Mouse (Mus musculus) stomach, embryonic 15.5 days (tissue): ENCODE data around the gene Alk. TPM values are rescaled to one million over a fixed set of nuclear protein-coding genes. Genes with fewer than 3 reads are reported as not detected.

Source experiments
- ATAC-seq: fragments of 200-750 bp; cut with Nextera tagmentation; 2 replicates; pipeline ENCODE4 v1.8.0; 2017; ENCODE audit warnings: low read depth, moderate number of reproducible peaks, moderate TSS enrichment; ENCODE audit not compliant: insufficient read depth, low FRiP score
- H3K27ac ChIP-seq: fragments of 300-500 bp; sonication (generic); 2 replicates; pipeline ENCODE4 v1.5.1; 2015; ENCODE audit warnings: mild to moderate bottlenecking, inconsistent platforms
- H3K27me3 ChIP-seq: fragments of 300-500 bp; sonication (generic); replicated peaks from 2 replicates; pipeline ENCODE4 v1.6.1; 2015; ENCODE audit warnings: inconsistent platforms
- H3K36me3 ChIP-seq: fragments of 300-500 bp; sonication (generic); 2 replicates; pipeline ENCODE4 v1.6.1; 2015; ENCODE audit warnings: inconsistent platforms
- H3K4me1 ChIP-seq: fragments of 300-500 bp; sonication (generic); 2 replicates; pipeline ENCODE4 v1.6.1; 2015; ENCODE audit warnings: inconsistent platforms
- H3K4me2 ChIP-seq: fragments of 300-500 bp; sonication (generic); 2 replicates; pipeline ENCODE4 v1.6.1; 2015; ENCODE audit warnings: mild to moderate bottlenecking, inconsistent platforms
- H3K4me3 ChIP-seq: fragments of 300-500 bp; sonication (generic); replicated peaks from 2 replicates; pipeline ENCODE4 v1.5.1; 2015; ENCODE audit warnings: inconsistent platforms
- H3K9ac ChIP-seq: fragments of 300-500 bp; sonication (generic); 2 replicates; pipeline ENCODE4 v1.6.1; 2015; ENCODE audit warnings: inconsistent platforms
- H3K9me3 ChIP-seq: fragments of 300-500 bp; sonication (generic); 2 replicates; pipeline ENCODE4 v1.6.1; 2016; ENCODE audit warnings: inconsistent platforms
- WGBS: fragments of 180-500 bp; shearing (Covaris S2); methylation state at CpG from one replicate; pipeline ENCODE4 v1.1.7; 2015; 5-methylcytosine and 5-hydroxymethylcytosine counted together
- polyA plus RNA-seq: library from polyadenylated mRNA; unstranded; fragments of >200 nt; fragmentation: Nextera tagmentation; extraction: Ambion mirVana; gene quantifications from 2 replicates; pipeline ENCODE4 v1.2.1, GENCODE M21; 2015

Gene Alk
- polyA plus RNA-seq, 1 experiment from 2014 or later = 1.7 TPM

DNA sequence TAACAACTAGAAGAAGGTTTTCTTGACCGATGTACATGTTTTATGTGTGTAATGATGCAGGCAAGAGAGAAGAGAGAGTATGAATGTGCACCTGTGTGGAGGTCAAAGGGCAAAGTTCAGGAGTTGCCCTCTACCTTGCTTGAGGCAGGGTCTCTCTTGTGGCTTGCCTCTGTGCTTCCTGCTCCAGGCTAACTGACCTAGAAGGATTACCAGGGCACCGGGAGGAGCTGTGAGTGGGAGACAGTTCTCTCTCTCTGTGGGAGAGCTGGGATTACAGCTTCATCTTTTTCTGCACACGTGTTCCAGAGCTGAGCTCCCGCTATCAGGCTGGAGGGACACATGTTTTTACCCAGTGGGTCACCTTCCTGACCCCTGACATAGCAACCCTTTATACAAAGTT, 127.5 kb downstream of the Alk start:
- ATAC-seq = no peak
- Histone ChIP-seq H3K27ac (no peak overlapping the region), H3K9ac (no peak overlapping the region), H3K27me3 (no peaks in the 10 kb centered on the region), H3K4me2 (no peak overlapping the region), H3K4me1 (no peaks in the 10 kb centered on the region), H3K36me3 (no peaks in the 10 kb centered on the region), H3K4me3 (no peak overlapping the region), H3K9me3 (no peaks in the 10 kb centered on the region)
- 48% methylated on average over 4 of the region's 4 CpGs for WGBS

DNA sequence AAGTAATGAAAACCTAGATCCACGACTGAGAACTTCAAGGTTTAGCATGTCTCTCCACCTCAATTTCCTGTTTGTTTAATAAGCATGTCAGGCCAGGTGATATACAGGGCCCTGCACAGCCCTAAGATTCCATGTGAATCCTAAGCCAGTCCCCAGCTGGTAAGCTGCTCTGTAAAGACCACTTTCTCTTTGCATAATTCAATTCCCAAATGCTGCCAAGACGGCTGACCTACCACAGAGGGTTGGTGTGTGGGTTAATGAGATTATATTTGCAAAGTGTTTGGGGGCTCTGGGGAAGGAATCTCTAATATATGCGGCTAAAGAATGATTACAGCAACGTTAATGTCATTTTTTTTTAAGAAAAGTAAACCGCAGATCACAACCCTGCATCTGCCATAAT, 130.3 kb downstream of the Alk start:
- no peak overlapping the region for H3K4me3 ChIP-seq

DNA sequence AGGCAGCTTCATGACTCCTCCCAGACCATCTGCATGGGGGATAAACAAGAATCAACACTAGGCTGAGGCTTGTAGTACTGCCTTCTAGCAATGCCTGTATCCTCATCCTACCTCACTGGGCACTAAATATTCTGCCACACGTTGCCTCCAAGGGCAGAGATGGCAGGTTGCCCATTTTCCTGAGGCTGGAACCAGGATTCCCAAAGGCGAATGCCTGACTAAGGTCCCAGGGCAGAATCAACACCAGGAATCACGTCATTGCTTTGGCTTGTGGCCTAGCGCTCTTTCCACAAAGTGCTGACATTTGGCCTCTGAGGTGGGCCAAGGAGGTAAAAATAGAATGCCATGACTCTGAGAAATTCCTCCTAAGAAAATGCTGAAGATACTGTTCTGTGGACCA, 155.9 kb downstream of the Alk start:
- H3K4me2 ChIP-seq = no peak overlapping the region
- 78% methylated on average over 4 of the region's 4 CpGs for WGBS

More for the DNA sequence above, 130.3 kb downstream of the Alk start:
- Histone ChIP-seq H3K27me3 (no peaks in the 10 kb centered on the region), H3K9ac (no peak overlapping the region), H3K27ac (no peak overlapping the region), H3K4me1 (no peaks in the 10 kb centered on the region), H3K9me3 (no peaks in the 10 kb centered on the region), H3K4me2 (no peak overlapping the region), H3K36me3 (no peaks in the 10 kb centered on the region)
- no peak for ATAC-seq
- 58% methylated on average over 5 of the region's 5 CpGs for WGBS

DNA sequence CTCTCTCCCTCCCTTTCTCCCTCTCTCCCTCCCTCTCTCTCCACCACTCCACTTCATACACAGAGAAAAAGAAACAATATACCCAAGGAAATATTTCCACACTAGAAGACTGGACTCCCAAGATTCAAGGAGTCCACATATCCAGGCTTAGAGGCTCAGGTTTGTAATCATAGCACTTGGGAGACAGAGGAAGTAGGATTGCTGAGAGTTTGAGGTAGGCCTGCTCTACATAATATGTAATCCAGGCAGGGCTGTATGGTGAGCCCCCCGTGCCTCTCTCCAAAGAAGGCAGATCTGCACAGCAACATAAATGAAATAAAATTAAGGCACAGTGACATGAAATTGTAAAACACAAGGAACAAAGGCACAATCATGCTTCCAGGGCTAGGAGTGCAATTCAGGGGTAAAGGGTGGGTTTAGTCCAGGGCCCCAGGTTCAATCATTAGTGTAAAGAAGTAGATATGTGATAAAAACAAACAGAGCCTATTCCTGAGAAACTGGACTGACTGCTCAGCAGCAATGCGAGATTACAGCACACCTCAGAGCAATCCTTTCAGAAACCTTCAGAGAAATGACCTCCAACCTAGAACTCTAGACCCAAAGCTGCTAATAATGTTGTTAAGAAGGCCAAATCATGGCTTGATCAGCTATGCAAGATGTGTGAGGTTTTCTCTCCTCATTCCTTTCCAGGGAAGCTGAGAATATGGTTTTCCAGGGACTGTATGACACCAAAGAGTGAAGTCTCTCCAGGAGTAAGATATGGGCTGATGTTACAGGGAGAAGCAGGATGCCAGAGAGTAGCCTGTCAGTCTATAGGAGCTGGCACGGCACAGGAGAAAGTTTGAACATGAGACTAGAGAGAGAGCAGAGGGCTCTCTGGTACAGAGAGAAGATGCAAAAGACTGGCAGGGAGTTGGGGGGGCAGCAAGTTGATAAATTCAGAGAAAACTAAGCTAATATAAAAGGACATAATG, 158.9 kb downstream of the Alk start:
- Histone ChIP-seq H3K27ac (peak overlapping the region; percentile 52; the same call in 1 of the 2 replicates), H3K27me3 (no peaks in the 10 kb centered on the region), H3K9me3 (no peaks in the 10 kb centered on the region), H3K36me3 (no peaks in the 10 kb centered on the region), H3K4me2 (no peak overlapping the region), H3K4me3 (no peak overlapping the region), H3K4me1 (no peaks in the 10 kb centered on the region), H3K9ac (no peak overlapping the region)
- 55% methylated on average over 3 of the region's 3 CpGs for WGBS
- ATAC-seq = peak; percentile 73

More for the DNA sequence above, 155.9 kb downstream of the Alk start:
- no peak overlapping the region for H3K9ac ChIP-seq
- H3K4me3 ChIP-seq = no peak overlapping the region
- no peaks in the 10 kb centered on the region for H3K27me3 ChIP-seq
- H3K4me1 ChIP-seq = no peaks in the 10 kb centered on the region
- no peaks in the 10 kb centered on the region for H3K9me3 ChIP-seq
- no peak for ATAC-seq
- H3K36me3 ChIP-seq = no peaks in the 10 kb centered on the region
- H3K27ac ChIP-seq = no peak overlapping the region

DNA sequence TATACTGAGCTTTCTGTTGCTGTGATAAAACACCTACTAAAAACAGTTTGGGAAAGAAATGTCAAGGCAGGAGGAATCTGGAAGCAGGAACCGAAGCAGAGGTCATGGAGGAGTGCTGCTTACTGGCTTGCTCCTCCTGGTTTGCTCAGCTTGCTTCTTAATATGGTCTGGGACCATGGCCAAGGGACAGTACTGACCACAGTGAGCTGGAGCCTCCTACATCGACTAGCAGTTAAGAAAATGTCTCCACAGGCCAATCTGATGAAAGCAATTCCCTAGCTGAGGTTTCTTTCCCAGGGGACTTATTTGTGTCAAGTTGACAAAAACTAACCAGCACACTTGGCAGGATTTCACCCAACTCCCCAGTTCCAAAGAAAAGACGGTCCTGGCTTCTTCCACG, 187.0 kb downstream of the Alk start:
- Histone ChIP-seq H3K9me3 (no peaks in the 10 kb centered on the region), H3K36me3 (no peaks in the 10 kb centered on the region), H3K4me1 (no peaks in the 10 kb centered on the region), H3K4me2 (no peak overlapping the region), H3K4me3 (no peak overlapping the region), H3K27me3 (no peaks in the 10 kb centered on the region), H3K9ac (no peak overlapping the region), H3K27ac (no peak overlapping the region)
- ATAC-seq = no peak
- 74% methylated on average over 4 of the region's 4 CpGs for WGBS

DNA sequence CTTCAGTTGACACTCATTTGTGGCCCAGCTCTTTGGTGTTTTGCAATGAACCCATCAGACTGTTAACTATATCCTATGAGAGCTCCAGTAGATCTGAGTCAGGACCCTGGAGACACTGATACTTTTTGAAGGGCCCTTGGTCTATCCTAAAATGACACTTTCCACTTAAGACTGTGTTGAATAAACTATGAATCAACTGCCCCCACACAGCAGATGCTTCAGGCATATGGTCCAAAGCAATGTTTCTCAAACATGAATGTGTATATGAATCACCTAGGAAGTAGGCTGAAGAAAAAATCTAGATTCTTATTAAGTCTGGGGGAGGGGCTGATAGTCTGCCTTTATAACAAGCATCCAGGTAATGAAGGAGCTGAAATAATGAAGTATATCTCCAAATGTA, 189.8 kb downstream of the Alk start:
- H3K27ac ChIP-seq = no peak overlapping the region
- no peaks in the 10 kb centered on the region for H3K9me3 ChIP-seq
- H3K4me1 ChIP-seq = no peaks in the 10 kb centered on the region
- H3K9ac ChIP-seq = no peak overlapping the region
- H3K36me3 ChIP-seq = no peaks in the 10 kb centered on the region
- H3K4me2 ChIP-seq = no peak overlapping the region
- no peak for ATAC-seq
- H3K27me3 ChIP-seq = no peaks in the 10 kb centered on the region
- H3K4me3 ChIP-seq = no peak overlapping the region

DNA sequence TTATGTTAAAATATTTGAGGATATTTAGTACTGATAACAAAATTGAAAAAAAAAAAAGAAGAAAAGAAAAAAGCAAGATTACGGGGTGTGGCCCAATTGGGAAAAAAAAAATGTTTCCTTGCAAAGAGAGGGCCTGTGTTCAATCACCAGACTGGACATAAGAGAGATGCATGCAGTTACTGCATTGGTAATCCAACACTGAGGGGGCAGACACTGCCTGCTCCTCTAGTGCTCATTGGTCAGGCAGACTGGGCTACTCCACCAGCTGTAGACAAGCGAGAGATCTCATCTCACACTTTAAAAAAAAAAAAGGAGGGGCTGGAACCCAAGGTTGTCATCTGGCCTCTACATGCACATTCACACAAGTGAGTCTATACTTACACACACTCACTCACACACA, 199.6 kb downstream of the Alk start:
- no peak overlapping the region for H3K9ac ChIP-seq
- ATAC-seq = no peak
- no peak overlapping the region for H3K27ac ChIP-seq
- H3K4me1 ChIP-seq = no peaks in the 10 kb centered on the region
- no peaks in the 10 kb centered on the region for H3K9me3 ChIP-seq
- no peaks in the 10 kb centered on the region for H3K27me3 ChIP-seq
- no peaks in the 10 kb centered on the region for H3K36me3 ChIP-seq
- WGBS = 72% methylated on average over 2 of the region's 2 CpGs
- no peak overlapping the region for H3K4me3 ChIP-seq
- no peak overlapping the region for H3K4me2 ChIP-seq

DNA sequence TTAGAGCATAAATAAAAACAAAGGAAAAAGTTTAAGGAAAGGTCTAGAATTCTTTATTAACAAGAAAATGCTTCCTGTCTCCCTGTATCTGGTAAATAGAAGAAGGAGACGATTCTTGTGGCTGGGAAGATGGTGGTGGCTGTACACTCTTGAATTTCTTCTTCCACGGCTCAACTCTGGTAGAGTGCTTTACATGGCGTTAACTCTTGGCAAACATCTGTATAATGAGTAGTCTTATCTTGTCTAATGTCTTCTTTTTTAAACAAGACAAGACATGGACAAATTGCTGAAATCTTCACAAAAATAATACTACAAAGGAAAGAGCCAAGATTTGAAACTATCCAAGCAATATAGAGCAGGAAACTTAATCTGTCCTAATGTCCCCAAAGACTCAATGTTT, 202.6 kb downstream of the Alk start:
- no peak for ATAC-seq
- H3K27ac ChIP-seq = no peak overlapping the region
- no peaks in the 10 kb centered on the region for H3K4me1 ChIP-seq
- no peaks in the 10 kb centered on the region for H3K36me3 ChIP-seq
- no peak overlapping the region for H3K4me2 ChIP-seq
- no peaks in the 10 kb centered on the region for H3K9me3 ChIP-seq
- no peaks in the 10 kb centered on the region for H3K27me3 ChIP-seq
- no peak overlapping the region for H3K4me3 ChIP-seq
- 43% methylated on average over 3 of the region's 3 CpGs for WGBS
- H3K9ac ChIP-seq = no peak overlapping the region

DNA sequence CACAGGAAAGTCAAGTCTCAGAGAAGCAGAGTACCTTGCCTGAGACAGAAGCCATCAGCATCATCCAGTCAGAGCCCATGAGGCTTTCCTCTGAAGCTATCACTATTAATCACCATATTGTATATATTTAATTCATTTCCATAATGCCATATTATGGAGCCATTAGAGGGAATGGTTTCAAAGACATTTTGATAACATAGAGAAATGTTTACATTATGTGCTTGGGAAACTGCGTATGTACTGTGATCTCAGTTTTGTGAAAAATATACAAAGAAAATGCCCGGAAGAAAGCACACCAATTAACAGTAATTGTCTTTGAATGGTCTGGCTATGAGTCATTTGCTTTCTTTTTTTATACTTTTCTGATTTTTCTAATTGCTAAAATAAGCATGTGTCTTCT, 203.1 kb downstream of the Alk start:
- Histone ChIP-seq H3K4me3 (no peak overlapping the region), H3K36me3 (no peaks in the 10 kb centered on the region), H3K4me2 (no peak overlapping the region), H3K4me1 (no peaks in the 10 kb centered on the region), H3K27me3 (no peaks in the 10 kb centered on the region), H3K9me3 (no peaks in the 10 kb centered on the region), H3K9ac (no peak overlapping the region), H3K27ac (no peak overlapping the region)
- ATAC-seq = no peak
- 45% methylated on average over 2 of the region's 2 CpGs for WGBS

DNA sequence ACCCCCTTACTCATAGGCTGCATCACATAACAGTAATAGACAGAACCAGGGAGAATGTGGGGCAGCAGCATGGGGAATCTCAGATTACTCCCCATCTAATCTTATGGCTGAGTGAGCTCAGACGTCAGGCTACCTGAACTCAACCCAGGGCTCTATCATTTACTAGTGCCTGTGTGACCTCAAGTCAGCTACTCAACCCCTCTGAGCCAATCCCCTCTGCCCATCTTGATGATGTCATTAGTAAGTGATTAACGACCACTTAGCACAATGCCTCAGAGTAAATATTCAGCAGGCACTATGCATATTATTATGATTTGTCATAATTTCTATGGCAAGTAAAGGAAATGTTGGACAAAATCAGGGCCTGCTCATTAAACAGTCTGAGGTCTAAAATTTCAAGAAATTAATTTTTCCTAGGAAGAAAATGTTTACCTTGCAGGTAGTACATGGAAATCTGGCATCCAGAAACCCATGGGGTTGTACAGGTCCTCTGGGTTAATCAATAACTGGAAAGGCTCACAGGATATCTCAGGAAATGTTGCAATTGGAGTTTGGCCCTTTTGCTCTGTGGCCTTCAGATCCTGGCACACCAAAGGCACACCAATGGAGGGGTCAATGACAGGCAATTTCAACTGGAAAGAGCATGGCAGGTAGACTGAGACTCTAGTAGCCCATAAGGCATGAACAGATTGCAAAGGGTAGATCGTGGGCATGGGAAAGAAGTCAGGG, 204.9 kb downstream of the Alk start:
- Histone ChIP-seq H3K27ac (no peak overlapping the region), H3K27me3 (no peaks in the 10 kb centered on the region), H3K4me3 (no peak overlapping the region), H3K4me2 (no peak overlapping the region), H3K9me3 (no peaks in the 10 kb centered on the region), H3K9ac (no peak overlapping the region), H3K4me1 (no peaks in the 10 kb centered on the region), H3K36me3 (no peaks in the 10 kb centered on the region)
- peak; percentile 60; the same call in 1 of the 2 replicates for ATAC-seq
- WGBS = 63% methylated on average over 3 of the region's 3 CpGs

DNA sequence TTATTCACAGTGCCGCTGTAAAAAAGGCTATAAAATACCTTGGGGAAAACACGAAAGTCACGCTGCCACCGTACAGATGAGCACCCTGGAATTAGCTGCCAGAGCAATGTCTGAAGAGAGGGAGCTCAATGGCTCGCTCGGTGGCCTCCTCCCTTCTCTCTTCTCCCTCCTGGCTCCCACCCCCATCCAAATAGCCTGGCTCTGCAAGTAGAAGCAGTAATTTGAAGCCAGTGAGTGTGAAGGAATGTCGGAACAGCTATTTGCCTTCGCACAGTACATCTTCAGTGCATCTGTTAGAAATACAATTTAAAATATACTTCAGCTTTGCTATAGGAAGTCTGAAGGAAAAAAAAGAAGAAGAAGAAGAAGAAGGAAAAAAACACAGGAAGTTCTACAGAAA, 208.5 kb downstream of the Alk start:
- Histone ChIP-seq H3K27ac (no peak overlapping the region), H3K9ac (no peak overlapping the region), H3K36me3 (no peaks in the 10 kb centered on the region), H3K4me3 (no peak overlapping the region), H3K9me3 (no peaks in the 10 kb centered on the region), H3K4me1 (no peaks in the 10 kb centered on the region), H3K27me3 (no peaks in the 10 kb centered on the region), H3K4me2 (no peak overlapping the region)
- no peak for ATAC-seq
- 44% methylated on average over 8 of the region's 8 CpGs for WGBS

DNA sequence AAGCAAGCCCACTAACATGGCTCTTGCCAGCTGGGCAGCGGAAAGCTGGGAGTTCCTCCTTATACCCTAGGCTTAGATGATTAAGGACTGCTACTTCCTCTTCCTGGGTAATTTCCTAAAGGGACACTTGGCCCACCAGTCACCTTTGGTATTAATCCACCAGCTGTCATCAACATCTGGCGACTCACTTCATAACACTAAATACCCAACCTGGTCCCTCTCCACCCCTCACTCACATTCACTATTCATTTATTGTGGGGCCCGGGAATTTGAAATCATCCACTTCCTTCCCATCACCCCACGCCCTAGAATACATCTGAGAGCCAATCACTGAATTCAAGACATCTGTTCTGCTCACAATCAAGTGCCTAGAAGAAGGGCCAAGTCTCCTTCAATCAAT, 235.4 kb downstream of the Alk start:
- Histone ChIP-seq H3K4me3 (no peak overlapping the region), H3K4me1 (no peaks in the 10 kb centered on the region), H3K27ac (no peak overlapping the region), H3K9ac (no peak overlapping the region), H3K4me2 (no peak overlapping the region), H3K27me3 (no peaks in the 10 kb centered on the region), H3K36me3 (no peaks in the 10 kb centered on the region), H3K9me3 (no peaks in the 10 kb centered on the region)
- no peak for ATAC-seq
- 79% methylated on average over 4 of the region's 4 CpGs for WGBS
